In the genomic region with DNA sequence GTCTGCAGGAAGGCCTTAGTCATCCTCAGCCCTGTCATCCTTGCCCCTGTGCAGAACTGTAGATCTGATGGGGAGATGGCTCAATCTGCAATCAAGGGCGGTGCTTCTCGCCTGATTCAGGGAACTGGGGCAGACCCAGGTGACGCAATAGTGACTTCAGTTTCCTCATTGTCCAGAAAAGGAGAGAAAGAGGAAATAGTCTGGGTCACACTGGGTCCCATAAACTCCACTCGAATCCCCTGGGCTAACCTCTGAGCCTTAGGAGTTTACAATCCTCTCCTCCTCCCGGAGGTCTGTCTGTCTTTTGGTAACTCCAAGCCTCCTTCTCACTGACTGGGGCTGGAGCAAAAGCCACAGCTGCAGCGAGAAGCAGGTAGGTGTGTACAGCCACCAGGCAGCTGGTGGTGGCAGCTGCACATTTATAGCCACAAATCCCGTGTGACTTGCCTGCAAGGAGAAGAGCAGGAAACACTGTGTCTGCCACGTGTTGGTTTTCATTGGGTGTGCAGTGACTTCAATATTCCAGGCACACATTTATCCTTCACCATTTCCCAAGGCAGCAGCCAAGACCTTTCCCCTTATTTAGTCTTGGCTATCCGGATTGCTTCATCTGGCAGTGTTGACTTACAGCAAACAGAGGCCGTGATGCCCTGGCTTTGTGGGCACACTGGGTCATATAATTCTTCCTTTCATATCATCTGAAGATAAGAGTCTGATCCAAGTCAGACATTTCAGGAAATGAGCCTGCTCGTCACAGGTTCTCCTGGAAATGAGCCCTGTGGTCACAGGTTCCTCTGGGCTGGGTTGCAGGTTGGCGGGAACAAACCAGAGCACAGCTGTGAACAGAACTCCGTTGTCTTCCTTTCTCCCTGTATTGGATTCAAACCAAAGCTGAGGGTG, we compare ENCODE assay signal across 8 mouse cellular contexts.
A peak's percentile ranks its signal among the peaks of the same experiment; 100 is the strongest.
DNase-seq lines count a peak whose midpoint lies in the region; ATAC-seq lines count a peak whose summit lies in the region.

No protein-coding gene starts in this region.

- no peak overlapping the region for H3K4me3 ChIP-seq in embryonic facial prominence, embryonic 15.5 days (replicated peaks)
- H3K4me3 ChIP-seq in intestine, embryonic 15.5 days (replicated peaks), result no peak overlapping the region
- H3K4me3 ChIP-seq in megakaryocyte, embryonic 14.5 days (replicated peaks), result peak overlapping the region; percentile 77

- H3K4me2 ChIP-seq in embryonic facial prominence, embryonic 15.5 days (replicated peaks), result no peak overlapping the region
- peak overlapping the region; percentile 38 for H3K4me2 ChIP-seq in intestine, embryonic 15.5 days (replicated peaks)

- H3K27me3 ChIP-seq in embryonic facial prominence, embryonic 15.5 days, result no peaks in the 10 kb centered on the region
- H3K27me3 ChIP-seq in intestine, embryonic 15.5 days (replicated peaks), result no peaks in the 10 kb centered on the region
- H3K27me3 ChIP-seq in megakaryocyte, embryonic 14.5 days (replicated peaks), result peaks cover 7% of the 10 kb centered on the region

- no peaks in the 10 kb centered on the region for H3K9me3 ChIP-seq in embryonic facial prominence, embryonic 15.5 days (replicated peaks)
- no peaks in the 10 kb centered on the region for H3K9me3 ChIP-seq in intestine, embryonic 15.5 days
- H3K9me3 ChIP-seq in megakaryocyte, embryonic 14.5 days, result no peaks in the 10 kb centered on the region

- no peak overlapping the region for H3K9ac ChIP-seq in embryonic facial prominence, embryonic 15.5 days
- H3K9ac ChIP-seq in intestine, embryonic 15.5 days, result no peak overlapping the region

- H3K27ac ChIP-seq in embryonic facial prominence, embryonic 15.5 days (replicated peaks), result peak overlapping the region; percentile 55
- H3K27ac ChIP-seq in intestine, embryonic 15.5 days, result peak overlapping the region; percentile 88

- DNase-seq in frontal cortex, postnatal 14 days (ENCODE audit: low spot score in 2 of 2), result no peak
- peak; percentile 42 for DNase-seq in CD4-positive, CD25-positive, alpha-beta regulatory T cell, adult 2 months (ENCODE audit: low read depth, low spot score)
- no peak for DNase-seq in embryo, embryonic 11 days
- DNase-seq in kidney, postnatal 36 days, result no peak

- peak; percentile 50 for ATAC-seq in frontal cortex, adult (ENCODE audit: low TSS enrichment)
- ATAC-seq in embryonic facial prominence, embryonic 15.5 days (ENCODE audit: insufficient number of reproducible peaks, low FRiP score, low TSS enrichment, low read depth), result peak; percentile 73; the same call in 1 of the 2 replicates
- ATAC-seq in intestine, embryonic 15.5 days, result peak; percentile 90

- peaks cover 5% of the 10 kb centered on the region; the same call in 1 of the 2 replicates for H3K4me1 ChIP-seq in embryonic facial prominence, embryonic 15.5 days
- peaks cover 5% of the 10 kb centered on the region; the same call in 1 of the 2 replicates for H3K4me1 ChIP-seq in intestine, embryonic 15.5 days (replicated peaks)
- H3K4me1 ChIP-seq in megakaryocyte, embryonic 14.5 days, result peaks cover 17% of the 10 kb centered on the region

- 57% methylated on average over 13 of the region's 13 CpGs for WGBS in embryonic facial prominence, embryonic 15.5 days
- 40% methylated on average over 13 of the region's 13 CpGs for WGBS in intestine, embryonic 15.5 days

- 0 out of 2 replicates have a peak, but pooled peaks cover 5% of the 10 kb centered on the region for H3K36me3 ChIP-seq in embryonic facial prominence, embryonic 15.5 days
- no peaks in the 10 kb centered on the region for H3K36me3 ChIP-seq in intestine, embryonic 15.5 days
- H3K36me3 ChIP-seq in megakaryocyte, embryonic 14.5 days (replicated peaks; ENCODE audit: low read length), result no peaks in the 10 kb centered on the region
